Mouse (Mus musculus) spleen, adult 2 months (tissue): Measurements from ENCODE around the gene 1700025G04Rik. TPM values are rescaled to one million over a fixed set of nuclear protein-coding genes. Genes with fewer than 3 reads are reported as not detected.

Source experiments
- DNase-seq, 2 experiments: peaks; one replicate each; pipeline versions ENCODE4 v3.0.0 to v3.0.0-alpha.2; 2012 to 2021; ENCODE audit warnings: low spot score in 2 of 2, low read depth in 1 of 2
- H3K27ac ChIP-seq: fragments of 200-500 bp; 2 replicates; pipeline ENCODE4 v1.5.1; 2012; ENCODE audit warnings: low read length, inconsistent platforms; ENCODE audit not compliant: insufficient read depth
- H3K27me3 ChIP-seq: fragments of 200-500 bp; 2 replicates; pipeline ENCODE4 v1.6.1; 2012; ENCODE audit warnings: mild to moderate bottlenecking, moderate library complexity, low read length, inconsistent platforms; ENCODE audit not compliant: control insufficient read depth, insufficient read depth
- H3K36me3 ChIP-seq: fragments of 200-500 bp; 2 replicates; pipeline ENCODE4 v1.6.1; 2012; ENCODE audit warnings: mild to moderate bottlenecking, low read length, inconsistent platforms; ENCODE audit not compliant: control insufficient read depth, insufficient read depth
- H3K4me1 ChIP-seq: fragments of 200-500 bp; 2 replicates; pipeline ENCODE4 v1.6.1; 2011; ENCODE audit warnings: inconsistent platforms; ENCODE audit not compliant: control insufficient read depth, insufficient read depth, insufficient read length
- H3K4me3 ChIP-seq: fragments of 200-500 bp; 2 replicates; pipeline ENCODE4 v1.5.1; 2011; ENCODE audit warnings: mild to moderate bottlenecking, inconsistent platforms; ENCODE audit not compliant: insufficient read depth, insufficient read length; ENCODE audit errors: extremely low read depth
- CTCF ChIP-seq: fragments of 200-500 bp; IDR thresholded peaks from 2 replicates; pipeline ENCODE4 v1.5.1; 2011; ENCODE audit warnings: mild to moderate bottlenecking, inconsistent platforms; ENCODE audit not compliant: insufficient read depth, insufficient read length, insufficient replicate concordance; ENCODE audit errors: extremely low read depth
- POLR2A ChIP-seq: fragments of 200-500 bp; IDR thresholded peaks from 2 replicates; pipeline ENCODE4 v1.6.1; 2011; ENCODE audit warnings: low read depth, low read length, inconsistent platforms
- WGBS: fragments of 180-500 bp; shearing (Covaris S2); methylation state at CpG from one replicate; pipeline ENCODE4 v1.1.7; 2018; 5-methylcytosine and 5-hydroxymethylcytosine counted together
- polyA plus RNA-seq: library from polyadenylated mRNA; depleted of rRNA; stranded (reverse); fragments of >200 nt; gene quantifications from 2 replicates; pipeline ENCODE4 v1.2.3, GENCODE M21; 2012

The 1700025G04Rik gene
- polyA plus RNA-seq, 1 experiment: 0.99 TPM

- Histone ChIP-seq H3K27me3 (no peaks in the 10 kb centered on the region), H3K27ac (no peak overlapping the region), H3K36me3 (no peaks in the 10 kb centered on the region), H3K4me1 (no peaks in the 10 kb centered on the region), H3K4me3 (no peak overlapping the region)
- WGBS: 83% methylated on average over 8 of the region's 8 CpGs
- no peak for DNase-seq
- TF ChIP-seq CTCF (no peak), POLR2A (no peak)
Observed at GRCm38 (mm10) chr1:151926826-151927225, 163.1 kb downstream of the 1700025G04Rik start.

DNA sequence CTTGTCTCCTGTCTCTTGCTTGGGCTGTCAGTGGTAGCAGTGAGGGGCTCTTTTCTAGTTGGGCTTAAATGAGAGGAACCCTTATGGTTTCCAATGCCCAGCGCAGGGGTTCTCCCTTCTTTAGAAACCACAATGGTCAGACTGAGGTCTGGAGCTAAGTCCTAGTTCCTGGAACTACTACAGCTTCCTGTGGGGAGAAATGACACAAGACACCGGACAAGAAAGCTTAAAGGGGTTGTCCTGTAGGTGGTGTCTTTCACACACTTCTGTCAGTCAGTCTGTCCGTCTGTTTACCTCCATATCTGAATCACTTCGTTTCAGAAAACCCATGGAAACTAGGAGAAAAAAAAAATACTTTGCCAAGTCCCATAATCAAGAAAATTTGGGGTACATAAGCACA lies 163.8 kb downstream of the 1700025G04Rik start:
- DNase-seq: no peak
- no peaks in the 10 kb centered on the region for H3K27me3 ChIP-seq
- 22% methylated on average over 4 of the region's 4 CpGs for WGBS
- no peaks in the 10 kb centered on the region for H3K4me1 ChIP-seq
- no peak overlapping the region for H3K4me3 ChIP-seq
- H3K27ac ChIP-seq: no peak overlapping the region
- no peaks in the 10 kb centered on the region for H3K36me3 ChIP-seq
- TF ChIP-seq CTCF (no peak), POLR2A (no peak)

- Histone ChIP-seq H3K27me3 (no peaks in the 10 kb centered on the region), H3K4me3 (no peak overlapping the region), H3K4me1 (no peaks in the 10 kb centered on the region), H3K36me3 (no peaks in the 10 kb centered on the region), H3K27ac (no peak overlapping the region)
- TF ChIP-seq POLR2A: no peak
- no peak for TF ChIP-seq CTCF
- no peak for DNase-seq
- WGBS: 83% methylated on average over 7 of the region's 7 CpGs
Observed at GRCm38 (mm10) chr1:151925738-151926137, 164.2 kb downstream of the 1700025G04Rik start.

GRCm38 (mm10) chr1:151918806-151919357 lies 171.0 kb downstream of the 1700025G04Rik start:
- no peak for DNase-seq
- H3K4me1 ChIP-seq: no peaks in the 10 kb centered on the region
- no peaks in the 10 kb centered on the region for H3K36me3 ChIP-seq
- 92% methylated on average over 9 of the region's 9 CpGs for WGBS
- no peaks in the 10 kb centered on the region for H3K27me3 ChIP-seq
- no peak overlapping the region for H3K4me3 ChIP-seq
- TF ChIP-seq CTCF (no peak), POLR2A (no peak)
- H3K27ac ChIP-seq: no peak overlapping the region

DNA sequence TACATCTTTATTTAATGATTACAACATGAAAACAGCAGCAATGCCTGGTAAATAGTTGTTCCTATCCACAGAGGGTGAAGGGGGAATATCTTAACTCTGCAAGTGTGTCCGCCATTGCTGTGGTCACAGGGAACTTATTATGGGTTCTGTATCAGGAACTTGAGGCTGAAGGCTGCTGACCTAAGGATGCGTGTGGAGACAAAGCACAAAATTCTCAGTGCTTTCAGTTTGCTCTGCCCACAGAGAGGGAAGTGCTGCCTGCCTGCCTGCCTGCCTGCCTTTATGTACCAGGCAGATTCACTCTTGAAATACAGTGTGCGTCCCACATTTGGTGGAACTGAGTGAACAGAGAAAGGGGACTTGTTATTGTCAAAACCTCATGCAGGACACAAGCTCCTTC lies 172.2 kb downstream of the 1700025G04Rik start:
- no peak for DNase-seq
- Histone ChIP-seq H3K4me3 (no peak overlapping the region), H3K36me3 (no peaks in the 10 kb centered on the region), H3K27me3 (no peaks in the 10 kb centered on the region), H3K4me1 (no peaks in the 10 kb centered on the region), H3K27ac (no peak overlapping the region)
- WGBS: 45% methylated on average over 3 of the region's 3 CpGs
- no peak for TF ChIP-seq POLR2A
- TF ChIP-seq CTCF: no peak

- 92% methylated on average over 9 of the region's 9 CpGs for WGBS
- no peak overlapping the region for H3K4me3 ChIP-seq
- DNase-seq: no peak
- no peak for TF ChIP-seq POLR2A
- no peak for TF ChIP-seq CTCF
- H3K36me3 ChIP-seq: no peaks in the 10 kb centered on the region
- H3K27ac ChIP-seq: no peak overlapping the region
- no peaks in the 10 kb centered on the region for H3K4me1 ChIP-seq
- no peaks in the 10 kb centered on the region for H3K27me3 ChIP-seq
Observed at GRCm38 (mm10) chr1:151914494-151914893, 175.4 kb downstream of the 1700025G04Rik start.

GRCm38 (mm10) chr1:151907014-151907413 lies 182.9 kb downstream of the 1700025G04Rik start:
- no peak overlapping the region for H3K27ac ChIP-seq
- no peaks in the 10 kb centered on the region for H3K4me1 ChIP-seq
- DNase-seq: no peak
- no peaks in the 10 kb centered on the region for H3K27me3 ChIP-seq
- 94% methylated on average over 4 of the region's 4 CpGs for WGBS
- no peak overlapping the region for H3K4me3 ChIP-seq
- H3K36me3 ChIP-seq: no peaks in the 10 kb centered on the region
- no peak for TF ChIP-seq POLR2A
- TF ChIP-seq CTCF: no peak
